Mouse (Mus musculus): Measurements from ENCODE around the gene Mxd4.

Gene Mxd4

DNA sequence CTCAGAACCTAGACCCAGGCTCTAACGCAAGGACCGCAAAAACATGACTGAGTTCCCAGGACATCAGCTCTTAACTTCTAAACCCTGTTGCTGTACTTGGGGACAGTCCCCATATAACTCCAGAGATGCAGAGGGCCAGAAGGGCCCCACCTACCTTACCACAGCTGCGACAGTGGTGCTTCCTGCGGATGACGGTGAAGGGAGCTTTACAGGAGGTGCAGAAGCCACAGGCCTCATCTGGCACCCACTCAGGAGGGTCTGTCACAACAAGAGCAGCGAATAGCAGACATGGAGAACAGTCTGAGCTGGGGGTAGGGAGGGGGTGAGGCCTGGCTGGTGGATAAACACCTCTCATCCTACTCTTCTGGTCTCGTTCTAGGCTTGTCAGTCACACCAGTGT lies 8.9 kb upstream of the Mxd4 start:
- DNase-seq: peak; percentile 88

GRCm38 (mm10) chr5:34195786-34196185 lies 8.3 kb upstream of the Mxd4 start:
- no peak for DNase-seq

DNA sequence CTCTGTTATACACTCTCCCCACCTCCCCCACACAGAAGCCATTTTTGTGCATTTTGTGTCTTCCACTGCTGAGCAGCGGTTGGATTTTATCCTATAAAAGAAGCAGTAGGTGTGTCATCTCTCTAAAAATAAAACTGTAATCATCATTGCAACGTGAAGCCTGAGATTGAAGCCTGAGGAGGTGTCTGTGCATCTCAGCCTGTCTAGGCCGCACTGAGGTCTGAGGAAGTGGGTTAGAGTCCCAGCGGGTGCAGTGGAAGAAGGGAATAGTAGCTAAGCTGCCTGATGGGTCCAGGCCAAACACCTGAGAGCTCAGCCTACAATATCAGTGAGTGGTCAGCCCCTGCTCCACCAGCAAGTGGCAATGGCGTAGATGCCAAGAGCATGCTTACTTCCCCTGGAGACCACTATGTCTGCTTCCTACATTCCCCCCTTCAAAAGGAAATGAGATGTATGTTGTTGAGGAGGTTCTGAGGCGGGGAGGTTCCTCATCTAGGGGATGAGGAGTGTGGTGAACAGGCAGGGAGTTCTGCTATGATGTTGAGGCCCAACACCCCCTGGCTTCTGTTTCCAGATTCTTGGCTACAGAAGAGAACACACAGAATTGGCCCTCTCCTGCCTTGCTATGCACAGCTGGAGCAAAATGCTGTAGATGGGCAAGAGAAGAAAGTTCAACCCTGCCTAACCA lies 7.6 kb upstream of the Mxd4 start:
- DNase-seq: peak; percentile 65

- peak; percentile 44 for DNase-seq
Observed at GRCm38 (mm10) chr5:34194426-34194825, 6.9 kb upstream of the Mxd4 start.

GRCm38 (mm10) chr5:34191843-34192242 lies 4.3 kb upstream of the Mxd4 start:
- peak; percentile 37 for DNase-seq

GRCm38 (mm10) chr5:34191021-34191420 lies 3.5 kb upstream of the Mxd4 start:
- DNase-seq: no peak

GRCm38 (mm10) chr5:34189521-34189920 lies 2.0 kb upstream of the Mxd4 start:
- no peak for DNase-seq

GRCm38 (mm10) chr5:34188856-34189255 lies 1.3 kb upstream of the Mxd4 start:
- peak; percentile 32 for DNase-seq

GRCm38 (mm10) chr5:34186961-34187391 lies 544 bp downstream of the Mxd4 start:
- DNase-seq: peak; percentile 43

- DNase-seq: no peak
Observed at GRCm38 (mm10) chr5:34186391-34186790, 1.1 kb downstream of the Mxd4 start.

DNA sequence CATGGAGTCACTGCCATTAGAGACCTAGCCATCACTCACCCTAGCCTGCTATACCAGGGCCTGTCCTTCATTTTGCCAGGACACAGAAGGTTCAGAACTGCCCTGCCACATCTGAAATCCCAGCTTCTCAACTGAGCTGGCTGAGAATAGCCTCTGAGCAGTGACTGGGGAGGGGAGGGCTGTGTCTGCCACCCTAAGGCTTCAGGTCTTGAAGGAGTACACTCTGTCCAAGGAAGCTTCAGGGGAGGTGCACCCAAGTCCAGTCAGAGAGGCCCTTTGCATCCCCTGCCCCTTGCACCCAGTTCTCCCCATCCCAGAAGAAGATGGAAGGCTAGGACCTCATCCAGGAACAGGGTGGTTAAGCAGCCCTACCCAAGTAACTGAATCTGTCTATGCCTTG lies 1.7 kb downstream of the Mxd4 start:
- no peak for DNase-seq

DNA sequence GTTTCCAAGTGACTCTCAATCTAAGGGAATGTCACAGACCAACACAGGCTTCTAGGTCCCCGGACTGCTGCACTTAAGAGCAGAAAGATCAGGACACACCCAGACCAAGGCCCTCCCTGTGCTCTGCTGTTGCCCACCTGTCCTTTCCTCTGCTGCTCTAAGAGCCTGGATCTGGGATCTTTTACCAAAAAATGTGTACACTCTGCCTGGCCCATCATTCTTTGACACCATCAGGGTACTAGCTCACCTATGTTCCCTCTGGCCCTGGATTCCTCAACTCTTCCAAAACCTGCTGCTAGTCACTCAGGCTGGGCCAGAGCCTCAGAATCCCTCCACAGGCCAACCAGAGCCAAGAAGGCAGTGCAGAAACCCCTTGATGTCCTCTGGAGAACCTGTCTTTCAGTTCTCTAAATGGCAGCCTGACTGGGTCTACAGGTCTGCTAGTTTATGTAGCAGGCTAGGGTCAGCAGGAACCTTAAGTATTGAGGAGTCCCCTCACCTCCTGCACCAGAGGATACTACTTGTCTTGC lies 2.4 kb downstream of the Mxd4 start:
- DNase-seq: no peak

GRCm38 (mm10) chr5:34183976-34184375 lies 3.5 kb downstream of the Mxd4 start:
- DNase-seq: no peak

GRCm38 (mm10) chr5:34183156-34183880 lies 4.2 kb downstream of the Mxd4 start:
- DNase-seq: no peak

GRCm38 (mm10) chr5:34182486-34182885 lies 5.0 kb downstream of the Mxd4 start:
- DNase-seq: no peak

- no peak for DNase-seq
Observed at GRCm38 (mm10) chr5:34177821-34178220, 9.7 kb downstream of the Mxd4 start.

DNA sequence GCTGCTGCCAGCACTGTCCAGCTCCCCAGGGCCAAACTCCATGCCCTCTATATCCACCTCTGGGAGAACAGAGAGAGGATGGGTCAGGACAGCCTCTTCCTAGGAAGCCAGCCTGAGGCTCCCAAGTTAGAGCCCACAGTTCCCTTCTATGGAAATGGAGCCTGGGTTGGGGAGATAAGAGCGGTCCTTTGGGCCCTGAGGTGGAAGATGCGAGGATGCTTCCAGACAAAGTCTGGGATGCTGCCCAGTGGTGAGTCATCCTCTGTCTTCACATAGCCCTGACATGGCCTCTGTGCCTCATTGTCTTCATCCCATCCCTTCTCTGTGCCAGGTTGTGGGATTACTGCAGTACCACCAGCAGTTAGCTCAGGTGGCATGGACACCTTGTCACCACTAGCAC lies 10.4 kb downstream of the Mxd4 start:
- no peak for DNase-seq

DNA sequence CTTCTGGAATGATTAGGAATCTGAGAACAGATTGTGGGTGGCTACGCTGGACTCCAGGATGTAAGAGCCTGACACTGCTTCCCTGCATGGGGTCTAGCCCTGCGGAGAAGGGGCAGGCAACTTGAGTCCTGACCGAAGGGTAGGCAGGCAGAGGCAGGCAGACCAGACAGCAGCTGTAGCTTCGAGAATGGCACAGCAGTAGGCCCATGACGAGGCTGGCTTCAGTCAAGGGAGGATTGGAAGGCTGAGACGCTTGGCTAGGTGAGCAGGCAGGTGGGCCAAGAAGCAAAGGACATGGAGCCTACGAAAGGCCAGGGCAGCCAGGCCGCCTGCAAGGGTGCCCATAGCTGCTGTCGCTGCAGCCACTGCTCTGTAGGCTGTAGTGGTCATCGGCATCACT lies 10.8 kb downstream of the Mxd4 start:
- no peak for DNase-seq

DNA sequence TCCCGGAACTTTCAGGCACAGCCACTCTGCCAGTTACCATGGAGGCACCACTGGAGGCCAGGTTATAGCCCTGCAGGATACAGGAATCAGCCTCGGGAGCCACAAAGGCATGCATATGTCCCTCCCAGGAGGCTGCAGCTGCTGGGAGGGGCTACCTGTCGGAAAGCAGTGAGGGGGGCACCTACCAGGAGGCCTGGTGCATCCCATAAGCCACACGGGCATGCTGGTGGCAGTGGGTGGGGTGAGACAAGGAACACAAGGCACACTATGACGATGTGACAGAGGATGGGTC lies 12.2 kb downstream of the Mxd4 start:
- peak; percentile 1 for DNase-seq

- DNase-seq: no peak
Observed at GRCm38 (mm10) chr5:34174550-34175402, 12.7 kb downstream of the Mxd4 start.

DNA sequence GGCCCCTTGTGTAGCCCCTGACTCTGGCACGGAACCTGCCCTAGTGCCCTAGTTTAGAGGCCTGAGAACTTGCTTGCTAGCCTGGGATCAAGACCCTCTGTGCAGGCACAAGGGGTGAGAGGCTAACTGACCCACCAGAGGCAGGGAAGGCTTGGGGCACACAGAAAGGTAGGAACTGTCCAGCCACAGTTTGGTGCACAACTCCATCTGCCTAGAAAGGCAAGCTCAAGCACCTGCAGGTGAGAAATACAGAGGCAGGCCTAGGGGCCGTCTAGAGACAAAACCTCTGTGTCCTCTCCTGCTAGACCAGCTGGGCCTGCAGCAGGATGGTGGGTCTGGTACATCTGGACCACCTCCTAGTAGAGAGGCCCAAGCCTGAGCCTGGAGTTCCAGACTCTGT lies 13.5 kb downstream of the Mxd4 start:
- no peak for DNase-seq

GRCm38 (mm10) chr5:34170726-34171125 lies 16.8 kb downstream of the Mxd4 start:
- peak; percentile 2 for DNase-seq

DNA sequence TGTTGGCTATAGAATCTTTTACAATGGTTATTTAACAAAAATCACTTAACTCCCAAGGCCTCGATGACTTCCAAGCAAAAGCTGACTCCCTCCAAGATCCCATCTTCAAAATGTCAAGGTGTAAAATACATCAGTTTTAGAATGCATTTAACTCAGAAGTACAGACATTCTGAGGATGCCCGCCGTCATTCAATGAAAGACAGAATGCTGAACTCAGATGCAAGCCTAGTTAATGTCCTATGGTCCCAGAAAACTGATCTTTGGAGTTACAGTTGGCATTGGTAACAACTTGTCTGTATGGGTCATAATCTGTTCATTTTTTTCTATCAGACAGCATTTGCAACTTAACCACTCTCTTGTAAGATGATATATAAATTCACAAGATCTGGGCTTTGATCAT lies 17.6 kb downstream of the Mxd4 start:
- DNase-seq: no peak
